Mouse (Mus musculus) layer of hippocampus, adult 8-10 months (tissue): ENCODE results near the gene Pcgf1. TPM values are rescaled to one million over a fixed set of nuclear protein-coding genes. Genes with fewer than 3 reads are reported as not detected.
A peak's percentile ranks its signal among the peaks of the same experiment; 100 is the strongest.

Source experiments
- DNase-seq, 2 experiments: peaks; one replicate each; pipeline ENCODE4 v3.0.0; 2022; ENCODE audit warnings: low spot score in 2 of 2
- total RNA-seq, 4 experiments: library from RNA; stranded (reverse); gene quantifications; 2 replicates each; pipeline ENCODE4 v1.2.4; 2022

Gene Pcgf1
- total RNA-seq, 4 experiments from 2014 or later, result 32.0 to 37.0 (median 34.0) TPM

GRCm38 (mm10) chr6:83101688-83102556, 24.3 kb downstream of the Pcgf1 start:
- peak in 1 of 2 experiments; percentile 59 for DNase-seq

- DNase-seq, result no peak
Observed at GRCm38 (mm10) chr6:83103130-83103650, 25.5 kb downstream of the Pcgf1 start.

- peak; percentile 44 to 65 for DNase-seq
Observed at GRCm38 (mm10) chr6:83104158-83104557, 26.5 kb downstream of the Pcgf1 start.

GRCm38 (mm10) chr6:83107566-83108400, 30.1 kb downstream of the Pcgf1 start:
- peak; percentile 50 to 55 for DNase-seq

- DNase-seq, result peak; percentile 73 to 78
Observed at GRCm38 (mm10) chr6:83108762-83109668, 31.3 kb downstream of the Pcgf1 start, which contains the start of gene Mrpl53. Mrpl53 (plus strand) TSS chr6:83109040.

GRCm38 (mm10) chr6:83111510-83112136, 34.0 kb downstream of the Pcgf1 start:
- no peak for DNase-seq

GRCm38 (mm10) chr6:83115011-83115671, 37.5 kb downstream of the Pcgf1 start, which contains the start of gene Mogs:
Mogs (plus strand) TSS chr6:83115496.
- peak; percentile 87 to 88 for DNase-seq

- no peak for DNase-seq
Observed at GRCm38 (mm10) chr6:83115682-83116372, 38.2 kb downstream of the Pcgf1 start.

GRCm38 (mm10) chr6:83116373-83117164, 38.9 kb downstream of the Pcgf1 start:
- no peak for DNase-seq

GRCm38 (mm10) chr6:83117165-83117438, 39.4 kb downstream of the Pcgf1 start:
- DNase-seq, result no peak

GRCm38 (mm10) chr6:83117616-83118015, 39.9 kb downstream of the Pcgf1 start:
- no peak for DNase-seq

- no peak for DNase-seq
Observed at GRCm38 (mm10) chr6:83118369-83118768, 40.7 kb downstream of the Pcgf1 start.

GRCm38 (mm10) chr6:83118825-83119733, 41.4 kb downstream of the Pcgf1 start:
- no peak for DNase-seq

GRCm38 (mm10) chr6:83119734-83120051, 42.0 kb downstream of the Pcgf1 start:
- DNase-seq, result no peak

- peak; percentile 98 to 99 for DNase-seq
Observed at GRCm38 (mm10) chr6:83120930-83121862, 43.5 kb downstream of the Pcgf1 start, which contains the start of gene Wbp1. Wbp1 (minus strand) TSS chr6:83121559.
